Mouse (Mus musculus) heart, embryonic 15.5 days (tissue): ENCODE measurements around the gene Esrra. TPM values are rescaled to one million over a fixed set of nuclear protein-coding genes. Genes with fewer than 3 reads are reported as not detected.

Experiments
- ATAC-seq: fragments of 200-750 bp; cut with Nextera tagmentation; replicated peaks from 2 replicates; pipeline ENCODE4 v1.8.0; 2017; ENCODE audit warnings: low read depth, moderate TSS enrichment; ENCODE audit not compliant: insufficient number of reproducible peaks, insufficient read depth, low FRiP score
- H3K27ac ChIP-seq: fragments of 300-500 bp; sonication (generic); 2 replicates; pipeline ENCODE4 v1.5.1; 2015; ENCODE audit warnings: mild to moderate bottlenecking, inconsistent platforms
- H3K27me3 ChIP-seq: fragments of 300-500 bp; sonication (generic); 2 replicates; pipeline ENCODE4 v1.6.1; 2015; ENCODE audit warnings: inconsistent platforms
- H3K36me3 ChIP-seq: fragments of 300-500 bp; sonication (generic); 2 replicates; pipeline ENCODE4 v1.6.1; 2015; ENCODE audit warnings: mild to moderate bottlenecking, inconsistent platforms
- H3K4me1 ChIP-seq: fragments of 300-500 bp; sonication (generic); replicated peaks from 2 replicates; pipeline ENCODE4 v1.6.1; 2015; ENCODE audit warnings: inconsistent platforms
- H3K4me2 ChIP-seq: fragments of 300-500 bp; sonication (generic); 2 replicates; pipeline ENCODE4 v1.6.1; 2015; ENCODE audit warnings: inconsistent platforms, mild to moderate bottlenecking, moderate library complexity
- H3K4me3 ChIP-seq: fragments of 300-500 bp; sonication (generic); 2 replicates; pipeline ENCODE4 v1.5.1; 2015; ENCODE audit warnings: mild to moderate bottlenecking, inconsistent platforms
- H3K9ac ChIP-seq: fragments of 300-500 bp; sonication (generic); 2 replicates; pipeline ENCODE4 v1.6.1; 2015; ENCODE audit warnings: mild to moderate bottlenecking, inconsistent platforms
- H3K9me3 ChIP-seq: fragments of 300-500 bp; sonication (generic); replicated peaks from 2 replicates; pipeline ENCODE4 v1.6.1; 2016; ENCODE audit warnings: inconsistent platforms
- WGBS: fragments of 180-500 bp; shearing (Covaris S2); methylation state at CpG from one replicate; pipeline ENCODE4 v1.1.7; 2015; ENCODE audit warnings: mixed read lengths; 5-methylcytosine and 5-hydroxymethylcytosine counted together
- polyA plus RNA-seq: library from polyadenylated mRNA; unstranded; fragments of >200 nt; fragmentation: Nextera tagmentation; extraction: Ambion mirVana; gene quantifications from 2 replicates; pipeline ENCODE4 v1.2.1, GENCODE M21; 2015

Gene Esrra
- polyA plus RNA-seq, 1 experiment from 2014 or later = 36.9 TPM

- no peak overlapping the region for H3K4me3 ChIP-seq
- 94% methylated on average over 14 of the region's 14 CpGs for WGBS
- H3K9me3 ChIP-seq = no peaks in the 10 kb centered on the region; the same call in 1 of the 2 replicates
- H3K27ac ChIP-seq = no peak overlapping the region
- H3K4me1 ChIP-seq = no peaks in the 10 kb centered on the region
- H3K27me3 ChIP-seq = no peaks in the 10 kb centered on the region
- H3K4me2 ChIP-seq = no peak overlapping the region
- ATAC-seq = no peak
- H3K36me3 ChIP-seq = no peaks in the 10 kb centered on the region
- H3K9ac ChIP-seq = no peak overlapping the region
These were observed 27.7 kb downstream of the Esrra start for GRCm38 (mm10) chr19:6893731-6894451.

- no peaks in the 10 kb centered on the region for H3K27me3 ChIP-seq
- H3K36me3 ChIP-seq = no peaks in the 10 kb centered on the region
- no peak for ATAC-seq
- H3K4me3 ChIP-seq = no peak overlapping the region
- H3K9ac ChIP-seq = no peak overlapping the region
- H3K4me2 ChIP-seq = no peak overlapping the region
- no peak overlapping the region for H3K27ac ChIP-seq
- WGBS = 55% methylated on average over 4 of the region's 4 CpGs
- H3K9me3 ChIP-seq = no peaks in the 10 kb centered on the region; the same call in 1 of the 2 replicates
- H3K4me1 ChIP-seq = no peaks in the 10 kb centered on the region
These were observed 29.1 kb downstream of the Esrra start for GRCm38 (mm10) chr19:6892512-6892911.

DNA sequence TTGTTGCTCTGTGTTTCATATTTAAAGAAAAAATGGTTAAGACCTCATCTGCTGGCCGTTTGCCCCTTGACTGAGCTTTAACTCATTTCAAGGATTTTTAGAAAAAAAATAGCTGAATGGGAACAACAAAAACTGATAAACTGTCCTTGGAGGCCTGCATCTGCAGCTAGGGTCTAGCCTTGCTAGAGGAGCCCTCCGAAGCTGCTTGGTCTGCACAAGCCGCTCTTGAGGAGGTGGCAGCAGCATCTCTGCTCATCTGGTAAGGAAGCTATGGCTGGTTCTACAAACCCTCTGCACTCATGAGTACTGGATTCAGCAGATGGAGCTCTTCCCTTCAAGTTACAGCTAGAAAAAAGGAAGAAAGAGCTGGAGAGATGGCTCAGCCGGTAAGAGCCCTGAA, 43.6 kb downstream of the Esrra start:
- WGBS = 82% methylated on average over 4 of the region's 4 CpGs
- no peak overlapping the region for H3K27ac ChIP-seq
- H3K9ac ChIP-seq = no peak overlapping the region
- no peaks in the 10 kb centered on the region for H3K4me1 ChIP-seq
- no peak for ATAC-seq
- H3K27me3 ChIP-seq = no peaks in the 10 kb centered on the region
- H3K9me3 ChIP-seq = no peaks in the 10 kb centered on the region
- H3K36me3 ChIP-seq = no peaks in the 10 kb centered on the region
- H3K4me3 ChIP-seq = no peak overlapping the region
- no peak overlapping the region for H3K4me2 ChIP-seq

DNA sequence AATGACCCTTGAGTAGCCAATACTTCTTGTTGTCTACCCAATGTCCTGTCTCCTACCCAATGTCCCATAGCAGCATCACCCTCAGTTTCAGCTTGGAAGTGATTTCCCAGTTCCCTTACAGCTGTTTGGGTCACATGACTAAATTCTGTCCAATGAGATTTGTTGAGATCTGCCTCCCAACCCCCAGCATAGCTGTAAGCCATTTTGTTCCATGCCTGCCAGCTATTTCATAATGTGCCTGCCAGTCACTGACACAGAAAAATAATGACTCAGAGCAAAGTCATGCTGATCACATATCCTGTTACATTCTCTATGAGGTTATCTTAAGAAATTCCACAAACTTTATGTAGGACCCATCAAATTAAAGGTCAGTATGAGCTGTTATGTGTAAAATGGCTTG, 44.8 kb downstream of the Esrra start:
- Histone ChIP-seq H3K27me3 (no peaks in the 10 kb centered on the region), H3K4me2 (no peak overlapping the region), H3K9me3 (no peaks in the 10 kb centered on the region), H3K4me1 (0 out of 2 replicates have a peak, but pooled peaks cover under 1% of the 10 kb centered on the region), H3K27ac (no peak overlapping the region), H3K4me3 (no peak overlapping the region), H3K36me3 (no peaks in the 10 kb centered on the region), H3K9ac (no peak overlapping the region)
- ATAC-seq = no peak

DNA sequence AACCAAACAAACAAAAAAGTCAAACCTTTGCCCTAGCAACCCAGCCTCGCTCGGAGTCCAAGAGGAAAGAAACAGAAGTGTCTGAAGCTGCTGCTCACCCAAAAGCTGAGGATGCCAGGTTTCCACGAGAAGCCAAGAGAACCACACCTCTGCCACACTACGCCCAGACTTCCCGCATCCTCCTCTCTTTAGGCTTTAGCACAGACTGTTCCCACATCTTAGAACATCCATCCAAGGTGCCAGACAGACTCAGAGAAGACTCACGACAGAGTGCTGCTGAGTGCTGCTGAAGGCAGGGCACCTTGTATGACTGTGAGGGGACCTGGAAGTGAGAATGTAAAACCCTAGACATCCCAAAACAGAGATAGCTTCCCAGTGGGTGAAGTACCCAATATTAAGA, 45.8 kb downstream of the Esrra start:
- no peak overlapping the region for H3K27ac ChIP-seq
- H3K4me2 ChIP-seq = no peak overlapping the region
- H3K27me3 ChIP-seq = no peaks in the 10 kb centered on the region
- H3K36me3 ChIP-seq = no peaks in the 10 kb centered on the region
- no peak overlapping the region for H3K9ac ChIP-seq
- 81% methylated on average over 6 of the region's 6 CpGs for WGBS
- no peak for ATAC-seq
- H3K9me3 ChIP-seq = no peaks in the 10 kb centered on the region
- 0 out of 2 replicates have a peak, but pooled peaks cover 3% of the 10 kb centered on the region for H3K4me1 ChIP-seq
- no peak overlapping the region for H3K4me3 ChIP-seq

- Histone ChIP-seq H3K4me3 (no peak overlapping the region), H3K27ac (no peak overlapping the region), H3K4me1 (0 out of 2 replicates have a peak, but pooled peaks cover 5% of the 10 kb centered on the region), H3K27me3 (no peaks in the 10 kb centered on the region), H3K36me3 (no peaks in the 10 kb centered on the region), H3K9ac (no peak overlapping the region), H3K4me2 (no peak overlapping the region), H3K9me3 (no peaks in the 10 kb centered on the region)
- no peak for ATAC-seq
- 50% methylated on average over 1 of the region's 1 CpGs for WGBS
These were observed 47.4 kb downstream of the Esrra start for GRCm38 (mm10) chr19:6874257-6874656.

DNA sequence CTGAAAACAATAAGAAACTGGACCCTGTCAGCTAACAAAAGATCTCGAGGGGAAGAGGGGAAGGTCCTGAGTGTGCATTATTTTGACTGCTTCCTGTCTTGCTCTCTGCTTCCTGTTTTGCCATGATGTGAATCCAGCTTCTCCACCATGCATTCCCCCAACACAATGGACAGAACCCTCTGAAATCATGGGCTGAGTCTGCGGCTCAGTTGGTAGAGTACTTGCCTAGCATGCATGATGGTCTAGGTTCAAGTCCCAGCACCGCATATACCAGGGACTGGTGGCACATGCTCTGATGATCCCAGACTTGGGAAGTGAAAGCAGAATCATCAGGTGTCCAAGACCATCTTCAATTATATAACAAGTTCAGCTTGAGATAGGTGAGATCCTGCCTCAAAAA, 48.9 kb downstream of the Esrra start:
- H3K27ac ChIP-seq = no peak overlapping the region
- 0 out of 2 replicates have a peak, but pooled peaks cover 8% of the 10 kb centered on the region for H3K4me1 ChIP-seq
- no peak overlapping the region for H3K4me3 ChIP-seq
- no peak overlapping the region for H3K9ac ChIP-seq
- H3K36me3 ChIP-seq = no peaks in the 10 kb centered on the region
- 66% methylated on average over 3 of the region's 3 CpGs for WGBS
- ATAC-seq = no peak
- H3K4me2 ChIP-seq = no peak overlapping the region
- H3K9me3 ChIP-seq = no peaks in the 10 kb centered on the region
- H3K27me3 ChIP-seq = no peaks in the 10 kb centered on the region

DNA sequence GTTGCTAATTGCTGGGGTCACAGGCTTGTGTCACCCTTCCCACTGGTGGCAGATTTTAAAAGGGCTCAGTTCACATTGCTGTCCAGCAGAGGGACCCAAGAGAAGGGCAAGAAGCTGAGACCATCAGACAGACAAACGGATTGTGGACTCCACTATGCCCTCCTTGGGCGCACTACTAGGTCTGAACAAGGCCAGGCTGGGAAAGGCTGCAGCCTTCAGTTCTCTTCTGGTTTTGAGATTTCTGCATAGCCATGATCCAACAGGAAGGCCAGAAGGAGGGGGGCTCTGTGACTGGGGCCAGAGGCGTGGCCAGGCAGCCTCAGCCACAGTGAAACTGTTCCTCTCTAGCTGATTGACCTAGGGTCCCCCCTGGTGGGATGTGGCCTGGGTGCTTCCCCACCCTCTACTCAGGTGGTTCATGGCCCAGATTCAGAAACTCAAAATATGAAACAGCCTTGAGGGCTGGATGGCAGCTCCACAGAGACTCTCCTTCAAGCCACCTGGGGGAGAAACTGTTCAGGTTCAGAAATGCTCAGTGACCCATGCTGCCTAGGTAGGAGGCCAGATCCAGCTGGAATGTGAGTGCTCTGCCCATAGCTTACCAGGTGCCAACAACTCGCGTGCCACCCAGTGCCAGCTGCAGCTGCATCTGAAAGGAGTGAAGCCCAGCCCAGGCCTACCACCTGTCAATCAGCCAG, 49.9 kb downstream of the Esrra start:
- Histone ChIP-seq H3K27me3 (no peaks in the 10 kb centered on the region), H3K36me3 (no peaks in the 10 kb centered on the region), H3K4me1 (0 out of 2 replicates have a peak, but pooled peaks cover 8% of the 10 kb centered on the region), H3K4me3 (no peak overlapping the region), H3K9ac (no peak overlapping the region), H3K9me3 (no peaks in the 10 kb centered on the region), H3K4me2 (no peak overlapping the region), H3K27ac (no peak overlapping the region)
- no peak for ATAC-seq
- WGBS = 62% methylated on average over 5 of the region's 5 CpGs

DNA sequence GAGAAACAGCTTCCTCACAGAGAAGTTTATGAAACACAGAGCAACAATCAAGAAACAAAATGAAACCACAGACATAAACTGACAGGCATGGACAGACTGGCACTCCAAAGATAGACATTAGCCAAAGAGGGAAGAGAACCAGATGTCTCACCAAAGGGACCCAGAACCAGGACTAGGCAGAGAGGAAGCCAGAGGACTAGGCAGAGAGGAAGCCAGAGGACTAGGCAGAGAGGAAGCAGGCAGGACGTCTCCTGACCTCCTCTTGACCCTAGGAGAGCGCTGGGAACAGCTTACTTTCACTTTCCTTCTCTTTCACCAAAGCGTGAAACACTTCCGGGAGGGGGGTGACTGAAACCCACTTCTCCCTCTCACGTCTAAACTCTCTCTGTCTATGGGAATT, 52.3 kb downstream of the Esrra start:
- Histone ChIP-seq H3K9ac (peak overlapping the region; percentile 19; the same call in 1 of the 2 replicates), H3K36me3 (no peaks in the 10 kb centered on the region), H3K9me3 (no peaks in the 10 kb centered on the region), H3K4me1 (0 out of 2 replicates have a peak, but pooled peaks cover 8% of the 10 kb centered on the region), H3K27me3 (no peaks in the 10 kb centered on the region), H3K4me3 (peak overlapping the region; percentile 40), H3K27ac (peak overlapping the region; percentile 54), H3K4me2 (peak overlapping the region; percentile 57)
- 7% methylated on average over 5 of the region's 5 CpGs for WGBS
- ATAC-seq = no peak; the same call in 1 of the 2 replicates

DNA sequence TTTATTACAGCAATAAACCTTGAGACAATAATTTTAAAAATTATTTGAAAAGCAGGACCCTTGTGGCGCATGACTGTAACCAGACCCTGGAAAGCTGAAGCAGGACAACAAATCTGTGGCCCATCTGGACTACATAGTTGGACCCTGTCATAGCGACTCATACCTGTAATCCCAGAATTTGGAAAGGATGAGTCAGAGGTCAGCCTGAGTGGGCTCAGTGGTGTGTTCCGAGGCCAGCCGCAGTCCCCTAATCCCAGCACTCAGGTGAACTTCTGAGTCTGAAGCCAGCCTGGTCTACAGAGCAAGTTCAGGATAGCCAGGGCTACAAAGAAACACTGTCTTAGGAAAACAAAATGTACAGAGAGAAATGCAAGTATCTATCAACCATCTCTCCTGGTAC, 60.2 kb downstream of the Esrra start:
- Histone ChIP-seq H3K27ac (no peak overlapping the region), H3K36me3 (no peaks in the 10 kb centered on the region), H3K4me2 (no peak overlapping the region), H3K9me3 (no peaks in the 10 kb centered on the region), H3K27me3 (no peaks in the 10 kb centered on the region), H3K4me3 (no peak overlapping the region), H3K9ac (no peak overlapping the region), H3K4me1 (peaks cover 1% of the 10 kb centered on the region; the same call in 1 of the 2 replicates)
- WGBS = 91% methylated on average over 4 of the region's 4 CpGs
- ATAC-seq = no peak
